20 mouse cellular contexts compared by ENCODE assay signal in genomic region chr14:102477162-102477561, GRCm38 (mm10).
DNase-seq lines count a peak whose midpoint lies in the region; ATAC-seq lines count a peak whose summit lies in the region.
"Had no signal": no experiment of that assay in that cellular context is flagged by ENCODE, and none has a peak within 500 bp of the region (broad histone marks: within the 10 kb centered on the region; RNA-seq: fewer than 3 reads in every experiment).

No protein-coding gene starts in this region.

- peak; percentile 3 for DNase-seq in 416B (ENCODE audit: low read depth)
- DNase-seq in right cerebral cortex, adult 2 months (ENCODE audit: low spot score in 2 of 2), result no peak
- no peak for DNase-seq in kidney, postnatal 14 days
- DNase-seq: adrenal gland, adult 2 months; adrenal gland, adult 8-10 months; adrenal gland, postnatal 10 days; adrenal gland, postnatal 14 days; adrenal gland, postnatal 25 days; adrenal gland, postnatal 36 days; B cell, adult 2 months; cerebellum, adult 11 months; cerebellum, adult 11-12 months; cerebellum, adult 18-20 months; cerebellum, adult 2 months had no signal

- ATAC-seq in common myeloid progenitor, adult 5-6 weeks (replicated peaks; ENCODE audit: low read depth, poor library complexity, severe bottlenecking), result peak; percentile 83
- peak; percentile 88 to 93 for ATAC-seq in hematopoietic stem cell, adult 5-6 weeks (replicated peaks in 1 of 2; ENCODE audit: insufficient read depth in 1 of 2, low FRiP score in 2 of 2, low TSS enrichment in 1 of 2, low read depth in 1 of 2, poor library complexity in 2 of 2, severe bottlenecking in 2 of 2)
- no peak for ATAC-seq in inflammation-experienced regulatory T-cells, adult 6 months
- ATAC-seq: activated CD4-positive, CD25-positive, alpha-beta regulatory T cell, adult 4 months; CD4-positive, CD25-positive, alpha-beta regulatory T cell, adult 4 months; Patski had no signal
